ENCODE assay signal across 12 mouse cellular contexts in the genomic region with DNA sequence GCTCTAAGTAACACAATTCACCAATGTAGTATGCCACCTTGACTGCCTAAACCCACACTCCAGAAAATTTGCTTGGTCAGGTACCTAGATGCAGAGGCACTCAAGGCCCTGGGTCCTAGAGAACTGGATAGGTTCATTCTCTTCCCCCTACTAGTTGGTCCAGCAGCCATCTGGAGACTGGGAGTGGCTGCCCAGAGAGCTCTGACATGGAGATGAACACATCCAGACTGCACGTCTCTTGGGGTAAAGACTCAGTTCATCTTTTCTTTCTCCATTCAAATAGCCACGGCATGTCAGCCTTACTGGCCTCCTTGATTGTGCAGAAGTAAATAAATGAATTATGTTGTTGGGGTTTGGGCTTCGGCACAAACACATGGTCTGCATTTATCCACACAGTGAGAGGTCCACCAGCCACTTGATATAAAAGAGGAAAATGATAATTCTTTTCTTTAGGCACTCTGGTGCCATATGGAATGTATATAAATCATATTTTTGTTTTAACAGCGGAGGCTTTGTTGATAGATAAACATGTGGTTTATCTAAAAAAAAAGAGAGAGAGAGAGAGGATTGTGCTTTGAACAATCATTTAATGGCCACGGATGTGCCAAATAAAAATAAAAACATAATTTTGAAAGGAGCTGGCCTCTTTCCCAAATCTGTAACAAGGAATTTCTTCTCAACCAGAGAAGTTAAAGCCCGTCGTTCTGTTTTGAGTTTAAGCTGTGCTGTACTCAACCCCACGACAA.
DNase-seq lines count a peak whose midpoint lies in the region; ATAC-seq and TF ChIP-seq lines count a peak whose summit lies in the region.
"Had no signal": no experiment of that assay in that cellular context is flagged by ENCODE, and none has a peak within 500 bp of the region (broad histone marks: within the 10 kb centered on the region; RNA-seq: fewer than 3 reads in every experiment).

No protein-coding gene starts in this region.

- H3K9ac ChIP-seq in heart, adult 2 months (ENCODE audit: low read depth, low read length) = no peak overlapping the region
- no peak overlapping the region for H3K9ac ChIP-seq in heart, embryonic 12.5 days
- H3K9ac ChIP-seq in lung, embryonic 14.5 days = no peak overlapping the region
- no peak overlapping the region for H3K9ac ChIP-seq in embryonic facial prominence, embryonic 13.5 days
- H3K9ac ChIP-seq in stomach, embryonic 14.5 days (replicated peaks; ENCODE audit: low read depth, low read length) = no peak overlapping the region
- H3K9ac ChIP-seq: forebrain, embryonic 13.5 days; liver, embryonic 12.5 days had no signal

- ATAC-seq in heart, embryonic 12.5 days (ENCODE audit: insufficient number of reproducible peaks, low FRiP score) = no peak
- ATAC-seq in lung, embryonic 14.5 days (ENCODE audit: insufficient read depth) = peak; percentile 75
- peak; percentile 74 for ATAC-seq in embryonic facial prominence, embryonic 13.5 days (ENCODE audit: insufficient number of reproducible peaks, insufficient read depth, low FRiP score, low TSS enrichment, low read depth)
- ATAC-seq in stomach, embryonic 14.5 days (ENCODE audit: insufficient number of reproducible peaks, insufficient read depth, low FRiP score, low read depth) = no peak
- ATAC-seq: forebrain, embryonic 13.5 days; liver, embryonic 12.5 days had no signal

- no peak for TF ChIP-seq CTCF in heart, adult 2 months (IDR thresholded peaks at IDR 0.05)
- no peak for TF ChIP-seq CTCF in lung, embryonic 14.5 days (IDR thresholded peaks at IDR 0.05; ENCODE audit: low read depth)
- TF ChIP-seq CTCF in lung, adult 2 months (IDR thresholded peaks at IDR 0.05; ENCODE audit: insufficient read depth, low read length) = no peak
- TF ChIP-seq CTCF in thymus, adult 2 months (IDR thresholded peaks at IDR 0.05; ENCODE audit: borderline replicate concordance, control insufficient read depth, extremely low read depth, insufficient read depth, low read length, poor library complexity) = no peak

- no peak for TF ChIP-seq EP300 in heart, adult 2 months (IDR thresholded peaks at IDR 0.05; ENCODE audit: insufficient read depth, low read depth, low read length)

- whole genome bisulfite sequencing in heart, adult 2 months = 75% methylated on average over 8 of the region's 8 CpGs
- 75% methylated on average over 8 of the region's 8 CpGs for WGBS in heart, embryonic 12.5 days
- WGBS in lung, embryonic 14.5 days = 36% methylated on average over 8 of the region's 8 CpGs
- 66% methylated on average over 8 of the region's 8 CpGs for WGBS in lung, adult 2 months
- 29% methylated on average over 8 of the region's 8 CpGs for WGBS in embryonic facial prominence, embryonic 13.5 days
- WGBS in stomach, embryonic 14.5 days = 62% methylated on average over 8 of the region's 8 CpGs
- 94% methylated on average over 8 of the region's 8 CpGs for WGBS in thymus, adult 2 months

- H3K4me1 ChIP-seq in heart, adult 2 months (ENCODE audit: control insufficient read depth, insufficient read depth, low read length) = peaks cover 1% of the 10 kb centered on the region; the same call in 1 of the 2 replicates
- no peaks in the 10 kb centered on the region for H3K4me1 ChIP-seq in heart, embryonic 12.5 days (replicated peaks)
- 0 out of 2 replicates have a peak, but pooled peaks cover 8% of the 10 kb centered on the region for H3K4me1 ChIP-seq in lung, embryonic 14.5 days (ENCODE audit: insufficient read depth)
- H3K4me1 ChIP-seq in lung, adult 2 months (ENCODE audit: control insufficient read depth, insufficient read depth, low read length) = no peaks in the 10 kb centered on the region
- peaks cover 32% of the 10 kb centered on the region for H3K4me1 ChIP-seq in embryonic facial prominence, embryonic 13.5 days
- 0 out of 2 replicates have a peak, but pooled peaks cover 2% of the 10 kb centered on the region for H3K4me1 ChIP-seq in stomach, embryonic 14.5 days (ENCODE audit: control insufficient read depth, insufficient read depth, low read length)
- no peaks in the 10 kb centered on the region for H3K4me1 ChIP-seq in thymus, adult 2 months (replicated peaks; ENCODE audit: control insufficient read depth, insufficient read depth, low read length)
- H3K4me1 ChIP-seq: forebrain, embryonic 13.5 days; liver, embryonic 12.5 days had no signal

- DNase-seq in heart, adult 2 months = peak; percentile 4 to 17
- DNase-seq in lung, embryonic 14.5 days = peak; percentile 92
- DNase-seq in lung, adult 2 months = no peak
- DNase-seq in MN1 (ENCODE audit: low spot score) = no peak
- no peak for DNase-seq in thymus, adult 2 months
- DNase-seq: cerebellum, adult 11 months; right cerebral cortex, postnatal 14 days had no signal

- intact Hi-C loops in heart, adult 2 months (cut with DNase I) = no loop called here

- H3K27ac ChIP-seq in heart, adult 2 months = no peak overlapping the region; the same call in 1 of the 2 replicates
- no peak overlapping the region for H3K27ac ChIP-seq in heart, embryonic 12.5 days (ENCODE audit: poor library complexity, severe bottlenecking)
- peak overlapping the region; percentile 81 for H3K27ac ChIP-seq in lung, embryonic 14.5 days (ENCODE audit: low read depth)
- peak overlapping the region; percentile 93 for H3K27ac ChIP-seq in embryonic facial prominence, embryonic 13.5 days
- peak overlapping the region; percentile 44; the same call in 1 of the 2 replicates for H3K27ac ChIP-seq in stomach, embryonic 14.5 days (ENCODE audit: low read length)
- H3K27ac ChIP-seq in thymus, adult 2 months (ENCODE audit: control insufficient read depth, insufficient read depth, low read length) = no peak overlapping the region
- H3K27ac ChIP-seq: forebrain, embryonic 13.5 days; liver, embryonic 12.5 days had no signal

- H3K9me3 ChIP-seq in heart, embryonic 12.5 days (replicated peaks) = no peaks in the 10 kb centered on the region
- no peaks in the 10 kb centered on the region for H3K9me3 ChIP-seq in lung, embryonic 14.5 days (ENCODE audit: low read depth, low read length)
- H3K9me3 ChIP-seq in embryonic facial prominence, embryonic 13.5 days = no peaks in the 10 kb centered on the region
- no peaks in the 10 kb centered on the region for H3K9me3 ChIP-seq in stomach, embryonic 14.5 days (ENCODE audit: control insufficient read depth, low read depth, low read length)
- H3K9me3 ChIP-seq: forebrain, embryonic 13.5 days; liver, embryonic 12.5 days had no signal

- no peak for TF ChIP-seq POLR2A in heart, adult 2 months (IDR thresholded peaks at IDR 0.05; ENCODE audit: insufficient read depth, low read depth, low read length)
- no peak for TF ChIP-seq POLR2A in lung, adult 2 months (IDR thresholded peaks at IDR 0.05; ENCODE audit: borderline replicate concordance, extremely low read depth, low read depth, low read length)
- TF ChIP-seq POLR2A in thymus, adult 2 months (IDR thresholded peaks at IDR 0.05; ENCODE audit: control insufficient read depth, extremely low read depth, insufficient read depth, low read length, poor library complexity) = no peak

- H3K36me3 ChIP-seq in heart, adult 2 months (ENCODE audit: control insufficient read depth, insufficient read depth, low read length) = 0 out of 2 replicates have a peak, but pooled peaks cover 2% of the 10 kb centered on the region
- no peaks in the 10 kb centered on the region for H3K36me3 ChIP-seq in heart, embryonic 12.5 days
- H3K36me3 ChIP-seq in lung, embryonic 14.5 days (ENCODE audit: insufficient read depth) = no peaks in the 10 kb centered on the region
- no peaks in the 10 kb centered on the region for H3K36me3 ChIP-seq in embryonic facial prominence, embryonic 13.5 days
- no peaks in the 10 kb centered on the region for H3K36me3 ChIP-seq in stomach, embryonic 14.5 days (ENCODE audit: control insufficient read depth, insufficient read depth, low read length)
- H3K36me3 ChIP-seq in thymus, adult 2 months (ENCODE audit: control insufficient read depth, insufficient read depth, low read length) = no peaks in the 10 kb centered on the region
- H3K36me3 ChIP-seq: liver, embryonic 12.5 days had no signal

- no peaks in the 10 kb centered on the region for H3K27me3 ChIP-seq in heart, adult 2 months (ENCODE audit: control insufficient read depth, insufficient read depth, low read length)
- no peaks in the 10 kb centered on the region for H3K27me3 ChIP-seq in heart, embryonic 12.5 days (replicated peaks)
- no peaks in the 10 kb centered on the region for H3K27me3 ChIP-seq in lung, embryonic 14.5 days (ENCODE audit: insufficient read depth, low read length)
- H3K27me3 ChIP-seq in embryonic facial prominence, embryonic 13.5 days = no peaks in the 10 kb centered on the region
- no peaks in the 10 kb centered on the region for H3K27me3 ChIP-seq in stomach, embryonic 14.5 days (ENCODE audit: control insufficient read depth, insufficient read depth, low read length)
- H3K27me3 ChIP-seq in thymus, adult 2 months (ENCODE audit: control insufficient read depth, insufficient read depth, low read length) = no peaks in the 10 kb centered on the region
- H3K27me3 ChIP-seq: forebrain, embryonic 13.5 days; liver, embryonic 12.5 days had no signal

- no peak overlapping the region for H3K4me3 ChIP-seq in heart, adult 2 months
- H3K4me3 ChIP-seq in heart, embryonic 12.5 days = no peak overlapping the region
- H3K4me3 ChIP-seq in lung, embryonic 14.5 days (ENCODE audit: low read depth, low read length) = no peak overlapping the region
- no peak overlapping the region for H3K4me3 ChIP-seq in lung, adult 2 months (replicated peaks; ENCODE audit: extremely low read depth, low read depth, low read length)
- no peak overlapping the region for H3K4me3 ChIP-seq in embryonic facial prominence, embryonic 13.5 days
- no peak overlapping the region for H3K4me3 ChIP-seq in stomach, embryonic 14.5 days (ENCODE audit: low read depth, low read length)
- no peak overlapping the region for H3K4me3 ChIP-seq in thymus, adult 2 months (ENCODE audit: control insufficient read depth, insufficient read depth, low read length)
- H3K4me3 ChIP-seq: forebrain, embryonic 13.5 days; liver, embryonic 12.5 days had no signal

- no peak overlapping the region for H3K4me2 ChIP-seq in heart, embryonic 12.5 days
- no peak overlapping the region for H3K4me2 ChIP-seq in lung, embryonic 14.5 days
- H3K4me2 ChIP-seq in embryonic facial prominence, embryonic 13.5 days = no peak overlapping the region
- H3K4me2 ChIP-seq in stomach, embryonic 14.5 days (replicated peaks; ENCODE audit: low read depth, low read length) = no peak overlapping the region
- H3K4me2 ChIP-seq: forebrain, embryonic 13.5 days; liver, embryonic 12.5 days had no signal

- H3K79me2 ChIP-seq in heart, adult 2 months (replicated peaks; ENCODE audit: control insufficient read depth, insufficient read depth, low read length) = no peaks in the 10 kb centered on the region

Comparison
In these comparisons a context has a peak if more than half of its experiments do, and no peak if none do; other contexts are left out.
1. DNase-seq: peak in heart, adult 2 months (2 of 2) and lung, embryonic 14.5 days (single experiment); none in lung, adult 2 months (single experiment), MN1 (single experiment) and thymus, adult 2 months (single experiment).
2. H3K27ac ChIP-seq: peak in lung, embryonic 14.5 days (single experiment), embryonic facial prominence, embryonic 13.5 days (single experiment) and stomach, embryonic 14.5 days (single experiment); none in heart, adult 2 months (single experiment), heart, embryonic 12.5 days (single experiment) and thymus, adult 2 months (single experiment).
3. ATAC-seq: peak in lung, embryonic 14.5 days (single experiment) and embryonic facial prominence, embryonic 13.5 days (single experiment); none in heart, embryonic 12.5 days (single experiment) and stomach, embryonic 14.5 days (single experiment).